Mouse (Mus musculus): ENCODE measurements at regions not wholly inside any gene's neighbourhood (a gene's known extent, or its start where the extent isn't known, plus 50 kb on each side); places are given as distances from the start of the nearest gene placed in this dataset.

DNA sequence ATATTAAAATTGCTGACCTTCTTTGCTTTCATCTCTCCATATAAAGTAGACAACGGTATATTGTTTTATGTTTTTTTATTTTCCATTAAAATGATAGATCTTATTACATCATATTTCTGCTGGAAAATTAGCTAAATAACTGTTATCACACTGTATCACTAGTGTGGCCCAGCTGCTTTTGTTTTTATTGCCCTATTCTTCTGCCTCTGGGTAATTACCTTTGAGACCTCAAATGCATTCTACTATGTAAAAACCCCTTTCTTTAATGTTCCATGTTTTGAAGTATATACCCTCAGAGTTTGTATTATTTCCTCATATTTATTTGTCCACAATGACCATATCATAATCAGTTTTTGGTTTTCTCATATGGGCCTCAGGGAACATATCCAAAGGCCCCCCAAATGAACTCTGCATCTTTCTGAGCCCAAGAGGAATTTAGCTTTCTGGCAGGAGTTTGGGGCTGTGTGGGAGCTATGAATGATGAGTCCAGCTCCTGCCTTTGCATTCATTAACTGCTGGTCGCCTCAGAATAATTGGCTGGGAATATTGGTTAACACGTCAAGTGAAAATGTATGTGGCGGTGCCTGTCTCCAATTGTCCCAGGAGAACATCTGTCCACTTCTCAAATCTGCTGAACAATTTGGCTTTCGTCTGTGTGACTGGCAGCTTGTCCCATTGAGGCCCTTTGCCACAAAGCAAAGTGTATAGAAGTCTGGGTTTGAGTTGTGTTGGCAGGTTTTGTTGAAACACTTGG lies 721.1 kb upstream of the Slit2 start:
- ATAC-seq (ENCODE audit: insufficient read depth) (no peak), DNase-seq (ENCODE audit: low read depth in 3 of 3, low spot score in 3 of 3) (no peak)
- 67% methylated on average over 5 of the region's 5 CpGs for WGBS (ENCODE audit: insufficient replicate concordance)
- Histone ChIP-seq H3K9me3 (ENCODE audit: control insufficient read depth, low read length) (no peaks in the 10 kb centered on the region), H3K27ac (no peak overlapping the region), H3K4me1 (replicated peaks; ENCODE audit: control insufficient read depth in 2 of 2, insufficient read depth in 2 of 2, low read length in 1 of 2) (no peaks in the 10 kb centered on the region), H3K9ac (replicated peaks) (no peak overlapping the region), H3K4me2 (ENCODE audit: low read depth) (no peak overlapping the region), H3K36me3 (replicated peaks; ENCODE audit: control insufficient read depth, insufficient read depth, low read depth) (no peaks in the 10 kb centered on the region), H3K27me3 (ENCODE audit: control insufficient read depth, insufficient read depth, low read length) (no peaks in the 10 kb centered on the region), H3K4me3 (ENCODE audit: insufficient read depth in 1 of 2, low read depth in 2 of 2, low read length in 2 of 2) (no peak overlapping the region)
- TF ChIP-seq EP300 (IDR thresholded peaks at IDR 0.05; ENCODE audit: low read depth) (no peak), CTCF (IDR thresholded peaks at IDR 0.05; ENCODE audit: low read depth) (no peak)

DNA sequence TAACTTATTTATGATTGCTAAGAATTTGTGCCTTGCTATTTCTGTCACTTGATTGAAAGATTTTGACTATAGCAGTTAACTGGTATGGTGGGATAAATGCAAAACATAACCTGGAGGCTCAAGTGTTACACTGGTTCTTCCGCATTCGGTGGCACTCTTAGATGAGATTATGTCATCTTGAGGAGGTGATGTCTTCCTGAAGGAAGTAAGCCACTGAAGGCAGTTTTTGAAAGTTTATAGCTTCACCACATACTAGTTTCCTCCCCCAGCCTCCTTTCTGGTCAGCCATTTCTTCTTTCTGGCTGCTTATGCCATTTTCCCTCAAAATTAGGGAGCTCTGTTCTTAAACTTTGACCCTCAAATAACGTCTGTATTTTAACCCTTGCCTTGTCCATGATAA lies 710.3 kb upstream of the Slit2 start:
- H3K4me1 ChIP-seq (replicated peaks; ENCODE audit: control insufficient read depth in 2 of 2, insufficient read depth in 2 of 2, low read length in 1 of 2): peaks cover 0 to 3% of the 10 kb centered on the region in 2 experiments; a peak in 2 of 4 replicates
- H3K27ac ChIP-seq: no peak overlapping the region
- no peak for TF ChIP-seq CTCF (IDR thresholded peaks at IDR 0.05; ENCODE audit: low read depth)
- no peak for TF ChIP-seq EP300 (IDR thresholded peaks at IDR 0.05; ENCODE audit: low read depth)
- no peaks in the 10 kb centered on the region for H3K36me3 ChIP-seq (replicated peaks; ENCODE audit: control insufficient read depth, insufficient read depth, low read depth)
- no peaks in the 10 kb centered on the region for H3K27me3 ChIP-seq (ENCODE audit: control insufficient read depth, insufficient read depth, low read length)
- DNase-seq (ENCODE audit: low read depth in 3 of 3, low spot score in 3 of 3): no peak
- WGBS (ENCODE audit: insufficient replicate concordance): 24% methylated on average over 3 of the region's 3 CpGs
- no peak overlapping the region for H3K4me2 ChIP-seq (ENCODE audit: low read depth)
- H3K9me3 ChIP-seq (ENCODE audit: control insufficient read depth, low read length): no peaks in the 10 kb centered on the region
- H3K4me3 ChIP-seq (ENCODE audit: insufficient read depth in 1 of 2, low read depth in 2 of 2, low read length in 2 of 2): no peak overlapping the region
- H3K9ac ChIP-seq (replicated peaks): no peak overlapping the region
- no peak for ATAC-seq (ENCODE audit: insufficient read depth)

- H3K4me2 ChIP-seq (ENCODE audit: low read depth): no peak overlapping the region
- ATAC-seq (ENCODE audit: insufficient read depth): no peak
- H3K27me3 ChIP-seq (ENCODE audit: control insufficient read depth, insufficient read depth, low read length): no peaks in the 10 kb centered on the region
- WGBS (ENCODE audit: insufficient replicate concordance): 61% methylated on average over 9 of the region's 9 CpGs
- no peak for DNase-seq (ENCODE audit: low read depth in 3 of 3, low spot score in 3 of 3)
- TF ChIP-seq EP300 (IDR thresholded peaks at IDR 0.05; ENCODE audit: low read depth) (no peak), CTCF (IDR thresholded peaks at IDR 0.05; ENCODE audit: low read depth) (no peak)
- peaks cover 0 to 3% of the 10 kb centered on the region in 2 experiments; a peak in 2 of 4 replicates for H3K4me1 ChIP-seq (replicated peaks; ENCODE audit: control insufficient read depth in 2 of 2, insufficient read depth in 2 of 2, low read length in 1 of 2)
- no peak overlapping the region for H3K4me3 ChIP-seq (ENCODE audit: insufficient read depth in 1 of 2, low read depth in 2 of 2, low read length in 2 of 2)
- no peak overlapping the region for H3K9ac ChIP-seq (replicated peaks)
- no peak overlapping the region for H3K27ac ChIP-seq
- no peaks in the 10 kb centered on the region for H3K36me3 ChIP-seq (replicated peaks; ENCODE audit: control insufficient read depth, insufficient read depth, low read depth)
- no peaks in the 10 kb centered on the region for H3K9me3 ChIP-seq (ENCODE audit: control insufficient read depth, low read length)
Measured at GRCm38 (mm10) chr5:47273389-47274255, 709.3 kb upstream of the Slit2 start.

- H3K27ac ChIP-seq: no peak overlapping the region
- 32% methylated on average over 1 of the region's 1 CpGs for WGBS (ENCODE audit: insufficient replicate concordance)
- no peaks in the 10 kb centered on the region for H3K9me3 ChIP-seq (ENCODE audit: control insufficient read depth, low read length)
Measured at GRCm38 (mm10) chr5:47274256-47274638, 708.7 kb upstream of the Slit2 start.

More at GRCm38 (mm10) chr5:47274256-47274638, 708.7 kb upstream of the Slit2 start:
- Histone ChIP-seq H3K4me1 (replicated peaks; ENCODE audit: control insufficient read depth in 2 of 2, insufficient read depth in 2 of 2, low read length in 1 of 2) (peaks cover 0 to 3% of the 10 kb centered on the region in 2 experiments; a peak in 2 of 4 replicates), H3K36me3 (replicated peaks; ENCODE audit: control insufficient read depth, insufficient read depth, low read depth) (no peaks in the 10 kb centered on the region), H3K9ac (replicated peaks) (no peak overlapping the region), H3K27me3 (ENCODE audit: control insufficient read depth, insufficient read depth, low read length) (no peaks in the 10 kb centered on the region), H3K4me3 (ENCODE audit: insufficient read depth in 1 of 2, low read depth in 2 of 2, low read length in 2 of 2) (no peak overlapping the region), H3K4me2 (ENCODE audit: low read depth) (no peak overlapping the region)
- ATAC-seq (ENCODE audit: insufficient read depth) (no peak), DNase-seq (ENCODE audit: low read depth in 3 of 3, low spot score in 3 of 3) (no peak)
- TF ChIP-seq EP300 (IDR thresholded peaks at IDR 0.05; ENCODE audit: low read depth): no peak
- no peak for TF ChIP-seq CTCF (IDR thresholded peaks at IDR 0.05; ENCODE audit: low read depth)
